Mouse (Mus musculus) CH12.LX (cell line): ENCODE results near the gene 6030468B19Rik. TPM values are rescaled to one million over a fixed set of nuclear protein-coding genes. Genes with fewer than 3 reads are reported as not detected.

Source experiments
- DNase-seq: peaks from one replicate; pipeline ENCODE4 v3.0.0-alpha.2; 2013; ENCODE audit errors: extremely low read depth
- H3K27ac ChIP-seq: 2 replicates; pipeline ENCODE4 v1.5.1; 2012; ENCODE audit warnings: low read depth, mild to moderate bottlenecking, control low read depth, moderate library complexity; ENCODE audit not compliant: insufficient read depth
- H3K27me3 ChIP-seq: replicated peaks from 2 replicates; pipeline ENCODE3; 2012; ENCODE audit warnings: inconsistent platforms
- H3K36me3 ChIP-seq, 2 experiments: replicated peaks in 1 of 2; 2 replicates each; pipeline versions ENCODE3 to v1.6.1; 2012; ENCODE audit warnings: inconsistent platforms in 1 of 2, low read length in 1 of 2, mild to moderate bottlenecking in 1 of 2, mixed read lengths in 1 of 2, moderate library complexity in 1 of 2; ENCODE audit not compliant: control insufficient read depth in 1 of 2, insufficient read depth in 1 of 2
- H3K4me1 ChIP-seq, 2 experiments: 2 replicates each; pipeline ENCODE4 v1.6.1; 2012; ENCODE audit warnings: inconsistent platforms in 1 of 2, moderate library complexity in 1 of 2; ENCODE audit not compliant: insufficient read depth in 2 of 2, control insufficient read depth in 1 of 2
- H3K4me2 ChIP-seq: 2 replicates; pipeline ENCODE4 v1.6.1; 2012; ENCODE audit warnings: low read depth, mild to moderate bottlenecking, control low read depth; ENCODE audit not compliant: poor library complexity, insufficient read depth, severe bottlenecking
- H3K4me3 ChIP-seq, 3 experiments: fragments of 150-350 bp in 1 of 3; sonication (generic) in 1 of 3; replicated peaks in 1 of 3; 2 replicates each; pipeline versions ENCODE3 to v1.5.1; 2011 to 2012; ENCODE audit warnings: low read depth in 2 of 3, low read length in 2 of 3, mild to moderate bottlenecking in 2 of 3, moderate library complexity in 2 of 3, control low read depth in 1 of 3, improper control_type of control experiment in 1 of 3, inconsistent platforms in 1 of 3, mixed read lengths in 1 of 3; ENCODE audit not compliant: poor library complexity in 1 of 3
- H3K79me2 ChIP-seq: replicated peaks from 2 replicates; pipeline ENCODE4 v1.6.1; 2012; ENCODE audit warnings: mild to moderate bottlenecking, moderate library complexity; ENCODE audit not compliant: control insufficient read depth, poor library complexity, insufficient read depth, severe bottlenecking; ENCODE audit errors: extremely low read depth
- H3K9ac ChIP-seq: 2 replicates; pipeline ENCODE4 v1.6.1; 2012; ENCODE audit warnings: low read depth, mild to moderate bottlenecking, control low read depth, moderate library complexity; ENCODE audit not compliant: insufficient read depth
- H3K9me3 ChIP-seq: replicated peaks from 2 replicates; pipeline ENCODE3; 2012; ENCODE audit warnings: low read length, inconsistent platforms, mixed read lengths
- CHD1 ChIP-seq: IDR thresholded peaks from 2 replicates; pipeline ENCODE4 v1.6.1; 2012; ENCODE audit warnings: low read depth, low read length, improper control_type of control experiment, inconsistent platforms
- CTCF ChIP-seq, 2 experiments: IDR thresholded peaks in 1 of 2; conservative IDR thresholded peaks in 1 of 2; 2 replicates each; pipeline ENCODE4 v1.5.1; 2011 to 2012; ENCODE audit warnings: low read depth in 2 of 2, low read length in 2 of 2, improper control_type of control experiment in 1 of 2, inconsistent platforms in 1 of 2, mild to moderate bottlenecking in 1 of 2, moderate library complexity in 1 of 2
- E2F4 ChIP-seq: IDR thresholded peaks from 2 replicates; pipeline ENCODE4 v1.6.1; 2011; ENCODE audit warnings: low read depth, low read length, improper control_type of control experiment; ENCODE audit not compliant: insufficient replicate concordance
- ELF1 ChIP-seq: IDR thresholded peaks from 2 replicates; pipeline ENCODE4 v1.6.1; 2014; ENCODE audit warnings: low read depth, mild to moderate bottlenecking, inconsistent platforms, low read length, improper control_type of control experiment
- EP300 ChIP-seq: IDR thresholded peaks from 2 replicates; pipeline ENCODE4 v1.6.1; 2011; ENCODE audit warnings: low read length, improper control_type of control experiment
- ETS1 ChIP-seq: conservative IDR thresholded peaks from 2 replicates; pipeline ENCODE4 v1.6.1; 2012; ENCODE audit warnings: low read depth, mild to moderate bottlenecking, inconsistent platforms, low read length, improper control_type of control experiment, moderate library complexity
- IRF4 ChIP-seq: IDR thresholded peaks from 2 replicates; pipeline ENCODE4 v1.6.1; 2014; ENCODE audit warnings: low read depth, mild to moderate bottlenecking, inconsistent platforms, low read length, improper control_type of control experiment
- JUN ChIP-seq: IDR thresholded peaks from 2 replicates; pipeline ENCODE4 v1.6.1; 2011; ENCODE audit warnings: low read depth, mild to moderate bottlenecking, low read length, improper control_type of control experiment, moderate library complexity; ENCODE audit not compliant: insufficient read depth
- KAT2A ChIP-seq: IDR thresholded peaks from 2 replicates; pipeline ENCODE4 v1.6.1; 2012; ENCODE audit warnings: low read length, improper control_type of control experiment, inconsistent platforms; ENCODE audit not compliant: insufficient replicate concordance
- MAFK ChIP-seq: IDR thresholded peaks from 2 replicates; pipeline ENCODE4 v1.6.1; 2011; ENCODE audit warnings: low read length, improper control_type of control experiment; ENCODE audit not compliant: insufficient replicate concordance
- MAX ChIP-seq: IDR thresholded peaks from 2 replicates; pipeline ENCODE4 v1.6.1; 2011; ENCODE audit warnings: low read length, improper control_type of control experiment
- MEF2A ChIP-seq: IDR thresholded peaks from 2 replicates; pipeline ENCODE4 v1.6.1; 2014; ENCODE audit warnings: low read depth, mild to moderate bottlenecking, inconsistent platforms, low read length, improper control_type of control experiment, borderline replicate concordance
- POLR2A ChIP-seq: IDR thresholded peaks from 2 replicates; pipeline ENCODE4 v1.6.1; 2011; ENCODE audit warnings: low read depth, mild to moderate bottlenecking, improper control_type of control experiment, low read length
- POLR2AphosphoS2 ChIP-seq: IDR thresholded peaks from 2 replicates; pipeline ENCODE4 v1.6.1; 2011; ENCODE audit warnings: low read depth, low read length, improper control_type of control experiment
- RAD21 ChIP-seq: IDR thresholded peaks from 2 replicates; pipeline ENCODE4 v1.6.1; 2011; ENCODE audit warnings: low read depth, mild to moderate bottlenecking, low read length, improper control_type of control experiment, moderate library complexity
- RCOR1 ChIP-seq: conservative IDR thresholded peaks from 2 replicates; pipeline ENCODE4 v1.6.1; 2012; ENCODE audit warnings: low read depth, mild to moderate bottlenecking, inconsistent platforms, low read length, improper control_type of control experiment
- SIN3A ChIP-seq: IDR thresholded peaks from 2 replicates; pipeline ENCODE4 v1.6.1; 2012; ENCODE audit warnings: low read length, improper control_type of control experiment, inconsistent platforms
- TBP ChIP-seq: conservative IDR thresholded peaks from 2 replicates; pipeline ENCODE4 v1.6.1; 2011; ENCODE audit warnings: low read depth, low read length, improper control_type of control experiment
- TCF12 ChIP-seq: IDR thresholded peaks from 2 replicates; pipeline ENCODE4 v1.6.1; 2014; ENCODE audit warnings: low read depth, mild to moderate bottlenecking, inconsistent platforms, low read length, improper control_type of control experiment
- UBTF ChIP-seq: IDR thresholded peaks from 2 replicates; pipeline ENCODE4 v1.6.1; 2012; ENCODE audit warnings: low read depth, mild to moderate bottlenecking, inconsistent platforms, low read length, improper control_type of control experiment, moderate library complexity
- USF1 ChIP-seq: IDR thresholded peaks from 2 replicates; pipeline ENCODE4 v1.6.1; 2014; ENCODE audit warnings: low read depth, mild to moderate bottlenecking, inconsistent platforms, low read length, improper control_type of control experiment
- ZC3H11A ChIP-seq: IDR thresholded peaks from 2 replicates; pipeline ENCODE4 v1.6.1; 2012; ENCODE audit warnings: low read depth, mild to moderate bottlenecking, inconsistent platforms, low read length, improper control_type of control experiment
- ZKSCAN1 ChIP-seq: IDR thresholded peaks from 2 replicates; pipeline ENCODE4 v1.6.1; 2012; ENCODE audit warnings: low read depth, inconsistent platforms, low read length, improper control_type of control experiment, borderline replicate concordance
- ZNF384 ChIP-seq: IDR thresholded peaks from 2 replicates; pipeline ENCODE4 v1.6.1; 2012; ENCODE audit warnings: low read depth, low read length, improper control_type of control experiment, inconsistent platforms
- dilution Hi-C: fragments of 300-500 bp; cut with MboI; formaldehyde crosslinking; loops from 2 replicates; pipeline ENCODE4 v1.14.3; 2020; ENCODE audit warnings: low sequenced_read_pairs; ENCODE audit not compliant: extremely low pct_unique_long_range_greater_than_20kb, extremely low pct_ligation_motif_present
- in situ Hi-C: fragments of 300-500 bp; cut with MboI; formaldehyde crosslinking; loops from 3 replicates; pipeline ENCODE4 v1.14.3; 2019; ENCODE audit warnings: low sequenced_read_pairs, low pct_ligation_motif_present, low pct_unique_long_range_greater_than_20kb, mixed read lengths
- polyA plus RNA-seq: library from polyadenylated mRNA; unstranded; fragments of >175 nt; gene quantifications from 2 replicates; pipeline ENCODE4 v1.2.1, GENCODE M21; 2012; ENCODE audit warnings: low read depth; ENCODE audit not compliant: insufficient read length
- total RNA-seq, 2 experiments: library from RNA; depleted of rRNA; stranded (reverse); fragments of 300-350 nt in 1 of 2; fragments of >200 nt in 1 of 2; gene quantifications; 2 replicates each; pipeline ENCODE4 v1.2.3; 2012 to 2014

The 6030468B19Rik gene
- total and polyA plus RNA-seq, 3 experiments: 0.93 to 1.7 (median 1.5) TPM

DNA sequence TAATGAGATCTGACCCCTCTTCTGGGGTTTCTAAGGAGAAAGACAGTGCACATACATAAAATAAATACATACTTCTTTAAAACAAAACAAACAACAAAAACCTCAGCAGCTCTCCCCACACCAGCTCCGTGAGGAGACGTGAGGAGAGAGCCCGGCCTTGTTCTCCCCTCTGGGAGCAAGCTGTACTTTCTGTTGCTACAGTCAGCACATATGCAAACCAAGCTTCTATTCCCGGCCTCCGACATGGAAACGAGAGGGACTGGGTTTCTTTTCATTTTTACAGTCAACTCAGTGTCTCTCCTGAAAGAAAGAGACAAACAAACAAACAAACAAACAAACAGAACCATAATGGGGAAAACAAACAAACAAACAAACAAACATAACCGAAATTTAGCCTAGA is 2.6 kb downstream of the 6030468B19Rik start:
- dilution Hi-C loops: no loop called here
- TF ChIP-seq TCF12: no peak
- TF ChIP-seq ZKSCAN1: no peak
- TF ChIP-seq ETS1: peak; percentile 53
- TF ChIP-seq EP300: 0 out of 2 replicates have a peak, but pooled peaks have one; percentile 22
- no peak for TF ChIP-seq CHD1
- TF ChIP-seq MAFK: no peak
- TF ChIP-seq MAX: no peak
- TF ChIP-seq IRF4: peak; percentile 59
- TF ChIP-seq ZC3H11A: no peak
- peak; percentile 90 for TF ChIP-seq MEF2A
- TF ChIP-seq POLR2A: no peak
- TF ChIP-seq, all 38 proteins: peak for 4
- Histone ChIP-seq H3K4me1 (peaks cover 49 to 84% of the 10 kb centered on the region in 2 experiments), H3K27ac (peak overlapping the region; percentile 86; the same call in 1 of the 2 replicates), H3K79me2 (no peaks in the 10 kb centered on the region), H3K4me3 (no peak overlapping the region), H3K4me2 (no peak overlapping the region), H3K9me3 (no peaks in the 10 kb centered on the region), H3K27me3 (no peaks in the 10 kb centered on the region), H3K9ac (no peak overlapping the region), H3K36me3 (peaks cover 0 to 14% of the 10 kb centered on the region in 2 experiments)
- in situ Hi-C loops: no loop called here
- DNase-seq: peak; percentile 48

DNA sequence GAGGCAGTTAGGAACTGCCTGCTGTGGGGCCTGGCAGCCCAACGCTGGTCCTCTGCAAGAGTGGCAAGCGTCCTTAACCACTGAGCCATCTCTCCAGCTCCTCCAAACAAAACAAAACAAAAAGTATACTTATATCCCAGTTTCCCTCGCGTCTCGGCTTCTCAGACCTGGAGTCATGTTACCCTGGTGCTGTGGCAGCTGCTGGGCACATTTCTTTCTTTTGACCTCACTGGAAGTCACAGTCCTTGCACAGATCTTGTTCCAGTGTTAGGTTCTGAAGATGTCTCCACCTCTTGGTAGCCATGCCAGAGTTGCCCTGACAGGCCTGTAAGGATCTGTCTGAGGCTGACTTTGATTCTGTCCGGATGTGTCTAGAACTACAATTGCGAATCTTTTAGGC is 4.2 kb downstream of the 6030468B19Rik start:
- Histone ChIP-seq H3K4me1 (peaks cover 44 to 84% of the 10 kb centered on the region in 2 experiments), H3K27me3 (no peaks in the 10 kb centered on the region), H3K79me2 (no peaks in the 10 kb centered on the region), H3K4me3 (no peak overlapping the region), H3K36me3 (peaks cover 0 to 25% of the 10 kb centered on the region in 2 experiments), H3K9ac (no peak overlapping the region), H3K9me3 (no peaks in the 10 kb centered on the region), H3K27ac (no peak overlapping the region), H3K4me2 (no peak overlapping the region)
- TF ChIP-seq MAFK (no peak), MEF2A (no peak), RCOR1 (no peak), JUN (no peak), SIN3A (no peak), USF1 (no peak), ELF1 (no peak), TCF12 (no peak), RAD21 (no peak), UBTF (no peak), ZNF384 (no peak), ETS1 (no peak), TBP (no peak), ZKSCAN1 (no peak), E2F4 (no peak), CTCF (conservative IDR thresholded peaks at IDR 0.05 in 1 of 2, IDR thresholded peaks at IDR 0.05 in 1 of 2; ENCODE audit: low read depth in 2 of 2, low read length in 2 of 2) (no peak), KAT2A (no peak), ZC3H11A (no peak), POLR2AphosphoS2 (no peak), POLR2A (no peak)
- dilution Hi-C loops: no loop called here
- no peak for DNase-seq
- in situ Hi-C loops: no loop called here
